Mouse (Mus musculus): ENCODE results near the gene Sertad4. TPM values are rescaled to one million over a fixed set of nuclear protein-coding genes. Genes with fewer than 3 reads are reported as not detected.

The Sertad4 gene
- not detected in 3 replicates for total RNA-seq (2017)

DNA sequence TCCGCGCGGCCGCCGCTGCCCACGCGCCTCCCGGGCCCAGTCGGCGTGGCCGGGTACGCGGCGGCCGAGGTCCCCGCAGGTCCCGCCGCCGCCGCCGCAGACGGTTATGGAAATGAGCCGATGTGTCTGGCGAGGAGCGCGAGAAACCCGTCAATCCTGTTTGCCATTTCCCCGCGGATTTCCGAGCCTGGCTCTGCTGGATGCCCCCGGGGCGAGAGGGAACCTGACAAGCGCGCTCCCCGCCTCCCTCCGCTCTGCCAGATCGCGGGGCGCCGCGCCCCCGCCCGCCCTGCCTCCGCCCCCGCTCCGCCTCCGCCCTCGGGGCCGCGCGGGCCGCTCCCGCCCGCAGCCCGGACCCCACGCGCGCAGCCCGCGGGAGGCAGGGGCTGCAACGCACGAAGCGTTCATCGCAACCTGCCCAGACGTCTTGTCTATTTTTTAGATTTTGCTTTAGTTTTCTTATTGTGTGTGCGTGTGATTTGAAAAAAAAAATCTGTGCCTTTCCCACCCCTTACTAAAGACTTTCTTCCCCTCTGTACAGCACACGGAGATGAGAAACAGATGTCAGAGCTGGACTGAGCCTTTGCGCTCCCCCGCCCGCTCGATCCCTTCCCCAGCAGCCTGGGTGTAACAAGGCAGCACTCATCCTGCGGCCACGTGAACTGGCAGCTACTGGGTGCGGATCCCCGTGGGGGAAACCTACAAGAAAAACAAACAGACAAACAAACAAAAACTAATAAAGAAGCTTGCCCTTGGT, at the start of gene Sertad4:
Gene Sertad4 (minus strand): TSS at position 283 of the 757 bp plus-strand sequence.
- no peak for ATAC-seq (replicated peaks; ENCODE audit: insufficient number of reproducible peaks, low FRiP score, low TSS enrichment, poor library complexity, severe bottlenecking)

DNA sequence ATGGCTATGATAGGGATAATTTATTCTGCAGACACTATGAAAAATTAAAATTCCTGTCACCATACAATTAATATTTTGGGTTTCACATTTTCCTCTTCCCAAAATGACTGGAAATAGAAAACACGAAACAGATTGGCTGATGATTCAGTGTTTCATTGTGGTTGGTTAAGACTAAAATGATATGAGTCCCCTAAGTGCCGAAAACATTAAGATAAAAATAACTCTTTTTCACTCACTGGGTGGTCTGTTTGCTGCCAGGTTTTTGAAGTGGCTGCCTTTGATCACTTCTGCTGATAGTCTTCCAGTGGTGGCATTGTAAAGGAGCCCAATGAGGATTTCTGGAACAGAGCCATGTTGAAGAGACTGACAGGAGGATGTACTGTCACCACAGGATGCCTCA, 46.0 kb upstream of the Sertad4 start:
- no peak for ATAC-seq (replicated peaks; ENCODE audit: insufficient number of reproducible peaks, low FRiP score, low TSS enrichment, poor library complexity, severe bottlenecking)

DNA sequence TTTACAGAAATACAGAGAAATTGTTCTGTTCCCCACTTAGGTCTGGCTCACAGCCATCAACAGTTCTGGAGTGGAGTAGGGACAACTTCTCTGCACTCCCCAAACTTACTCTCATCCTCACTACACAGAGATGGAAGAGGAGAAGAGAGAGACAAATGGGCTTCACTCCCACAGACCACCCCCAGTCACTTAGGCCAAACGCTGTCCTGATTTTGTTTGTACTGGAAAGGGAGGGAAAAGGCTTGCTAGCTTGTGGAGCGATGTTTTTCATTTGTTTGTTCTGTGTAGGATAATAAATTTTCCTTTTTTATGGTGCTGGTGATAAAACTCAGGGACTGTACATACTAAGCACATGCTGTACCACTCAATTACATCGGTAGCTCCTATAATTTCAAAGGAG, 45.4 kb upstream of the Sertad4 start:
- ATAC-seq (replicated peaks; ENCODE audit: insufficient number of reproducible peaks, low FRiP score, low TSS enrichment, poor library complexity, severe bottlenecking): no peak

DNA sequence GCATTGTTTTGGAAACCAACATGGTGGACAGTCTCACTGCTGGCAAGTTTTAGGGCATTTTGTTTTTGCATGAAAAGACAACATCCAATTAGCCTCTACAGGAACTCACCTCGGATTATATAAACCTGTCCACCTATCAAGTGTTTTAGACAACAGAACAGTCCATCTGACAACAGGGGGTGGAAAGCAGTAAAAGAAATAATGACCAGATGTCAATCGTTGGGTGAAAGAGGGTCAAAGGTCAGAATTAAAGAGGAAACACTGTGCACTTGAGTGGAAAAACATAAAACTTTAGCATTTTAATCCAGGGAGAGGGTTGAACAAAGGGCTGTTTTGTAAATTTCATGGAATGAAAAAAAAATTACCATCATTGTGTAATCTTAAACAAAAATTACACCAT, 43.2 kb upstream of the Sertad4 start:
- no peak for ATAC-seq (replicated peaks; ENCODE audit: insufficient number of reproducible peaks, low FRiP score, low TSS enrichment, poor library complexity, severe bottlenecking)

DNA sequence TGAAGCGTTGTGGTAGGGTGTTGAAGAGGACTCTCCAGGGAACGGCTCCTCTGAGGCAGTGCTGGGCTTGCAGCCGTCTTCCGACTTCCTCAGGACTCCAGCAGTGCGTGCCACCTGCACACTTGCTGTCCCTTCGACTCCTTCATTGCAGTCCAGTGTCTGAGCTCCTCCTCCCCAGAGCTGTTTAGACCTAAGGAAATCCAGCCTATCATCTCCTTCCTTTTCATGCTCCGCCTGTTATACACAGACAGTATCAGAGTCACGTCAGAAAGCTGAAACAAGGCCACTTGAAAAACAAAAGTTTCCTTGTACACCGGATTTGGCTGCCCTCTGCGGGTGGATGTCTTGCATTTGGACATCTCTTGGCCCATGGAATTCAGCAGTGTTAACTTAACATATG, 41.7 kb upstream of the Sertad4 start:
- no peak for ATAC-seq (replicated peaks; ENCODE audit: insufficient number of reproducible peaks, low FRiP score, low TSS enrichment, poor library complexity, severe bottlenecking)

DNA sequence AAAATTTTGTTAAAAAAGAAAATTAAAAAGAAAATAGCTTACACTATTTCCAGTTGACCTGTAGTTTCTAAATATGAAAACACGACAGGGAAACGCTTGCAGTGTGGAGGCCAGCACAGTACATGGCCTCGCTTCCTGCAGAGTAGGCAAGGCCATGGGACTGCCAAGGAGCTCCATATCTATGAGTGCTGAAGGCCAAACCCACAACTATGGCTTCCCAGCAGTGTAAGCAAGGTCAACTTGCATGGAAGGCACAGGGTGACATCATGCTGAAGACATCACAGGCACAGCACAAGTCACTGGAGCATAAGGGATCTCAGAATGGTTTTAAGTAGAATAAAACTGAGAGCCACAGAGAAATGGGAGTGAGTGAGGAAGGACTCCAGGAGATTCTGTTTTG, 40.5 kb upstream of the Sertad4 start:
- no peak for ATAC-seq (replicated peaks; ENCODE audit: insufficient number of reproducible peaks, low FRiP score, low TSS enrichment, poor library complexity, severe bottlenecking)

DNA sequence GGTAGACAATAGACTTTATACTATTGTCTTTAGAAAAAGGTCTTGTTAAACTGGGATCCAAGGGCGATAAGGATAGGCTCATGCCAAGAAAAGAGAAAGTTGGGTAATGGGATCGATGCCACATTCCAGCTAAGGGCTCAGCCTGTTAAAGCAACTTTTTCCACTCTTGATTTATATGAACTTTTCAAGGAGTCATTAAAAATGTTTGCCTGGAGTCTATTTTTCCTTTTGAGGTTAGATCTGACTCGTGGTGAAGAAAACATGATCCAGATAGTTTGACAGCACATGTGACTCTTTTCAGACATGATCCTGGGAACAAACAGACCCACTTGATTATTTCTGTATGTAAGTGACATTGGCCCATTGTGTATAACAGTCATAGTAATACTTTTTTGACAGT, 35.2 kb upstream of the Sertad4 start:
- no peak for ATAC-seq (replicated peaks; ENCODE audit: insufficient number of reproducible peaks, low FRiP score, low TSS enrichment, poor library complexity, severe bottlenecking)

DNA sequence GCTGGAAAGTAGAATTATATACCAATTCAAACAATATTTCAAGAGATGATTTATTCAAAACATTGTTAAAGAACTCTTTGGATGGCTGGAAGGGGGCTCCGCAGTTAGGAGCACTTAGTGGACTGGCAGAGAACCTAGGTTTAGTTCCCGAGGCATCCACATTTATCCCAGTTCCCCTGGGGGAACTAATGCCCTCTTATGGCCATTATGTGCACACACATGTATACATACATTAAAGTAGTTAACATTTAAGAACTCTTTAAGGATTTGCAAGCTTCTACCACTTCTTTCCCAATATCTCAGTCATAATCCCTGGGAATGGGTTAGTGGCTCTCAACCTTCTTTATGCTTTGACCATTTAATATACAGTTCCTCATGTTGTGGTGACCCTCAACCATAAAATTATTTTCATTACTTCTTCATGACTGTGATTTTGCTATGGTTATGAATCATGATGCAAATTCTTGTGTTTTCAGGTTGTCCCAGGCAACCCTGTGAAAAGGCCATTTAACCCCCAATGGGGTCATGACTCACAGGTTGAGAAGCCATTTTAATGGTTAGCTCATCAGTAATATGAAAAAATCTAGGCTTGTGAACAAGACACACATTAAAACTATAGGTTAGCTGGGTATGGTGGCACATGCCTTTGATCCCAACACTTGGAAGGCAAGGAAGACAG, 27.2 kb upstream of the Sertad4 start:
- ATAC-seq (replicated peaks; ENCODE audit: insufficient number of reproducible peaks, low FRiP score, low TSS enrichment, poor library complexity, severe bottlenecking): no peak

DNA sequence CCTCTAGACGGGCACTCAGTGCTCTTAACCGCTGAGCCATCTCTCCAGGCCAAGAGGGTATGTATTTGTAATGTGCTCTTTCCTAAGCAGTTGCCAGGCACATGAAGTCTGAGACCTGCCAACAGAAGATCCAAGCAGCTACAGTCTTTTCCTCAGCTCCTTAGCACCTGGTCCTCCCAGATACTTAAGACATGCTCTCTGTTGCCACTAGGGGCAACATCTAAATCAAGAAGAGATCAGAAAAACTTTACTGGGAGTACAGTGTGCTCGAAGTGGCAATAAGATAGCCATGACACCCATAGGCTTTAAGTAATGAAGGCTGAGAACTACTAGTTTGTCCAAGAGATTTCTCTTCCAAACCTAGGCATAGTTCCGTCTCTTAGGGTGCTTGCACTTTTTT, 24.6 kb upstream of the Sertad4 start:
- no peak for ATAC-seq (replicated peaks; ENCODE audit: insufficient number of reproducible peaks, low FRiP score, low TSS enrichment, poor library complexity, severe bottlenecking)

DNA sequence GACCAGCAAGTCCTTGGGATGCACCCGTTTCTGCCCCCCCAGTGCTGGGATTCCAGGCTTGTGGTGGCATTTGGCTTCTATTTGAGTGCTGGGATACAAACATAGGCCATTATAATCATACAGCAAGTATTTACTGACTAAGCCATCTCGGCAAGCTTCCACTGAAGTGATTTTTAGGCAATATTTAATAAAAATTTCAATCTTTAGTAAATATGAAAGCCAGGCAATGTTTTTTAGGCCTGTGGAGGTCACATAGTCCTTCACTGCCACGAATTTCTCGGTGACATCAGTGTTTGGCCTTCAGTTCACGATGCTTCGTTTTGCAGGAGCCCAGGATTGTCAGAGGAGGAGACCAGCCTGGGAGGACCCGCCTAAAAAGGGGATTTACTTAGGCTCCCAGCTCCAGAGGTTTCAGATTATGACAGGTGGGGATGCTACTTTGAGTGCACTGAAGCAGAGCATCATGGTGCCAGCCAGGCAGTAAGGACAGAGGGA, 23.6 kb upstream of the Sertad4 start:
- no peak for ATAC-seq (replicated peaks; ENCODE audit: insufficient number of reproducible peaks, low FRiP score, low TSS enrichment, poor library complexity, severe bottlenecking)

DNA sequence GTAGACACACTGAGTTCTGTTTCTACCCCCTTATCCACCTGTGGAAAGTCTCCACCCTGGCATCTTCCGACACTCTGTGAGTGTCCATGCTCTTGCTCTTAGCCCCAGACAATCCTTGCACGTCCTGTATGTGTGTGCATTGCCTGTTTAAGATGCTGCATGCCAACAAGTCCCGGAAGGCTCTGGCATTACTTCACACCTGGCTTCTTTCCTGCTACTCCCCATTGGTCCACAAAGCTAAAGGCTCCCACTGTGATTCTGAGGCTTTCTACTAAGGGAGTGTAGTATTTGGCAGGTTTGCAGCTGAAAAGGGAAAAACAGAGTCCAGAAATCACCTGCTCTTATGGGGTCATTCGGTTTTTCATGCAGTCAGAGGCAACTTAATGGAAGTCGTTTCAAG, 17.3 kb upstream of the Sertad4 start:
- no peak for ATAC-seq (replicated peaks; ENCODE audit: insufficient number of reproducible peaks, low FRiP score, low TSS enrichment, poor library complexity, severe bottlenecking)

DNA sequence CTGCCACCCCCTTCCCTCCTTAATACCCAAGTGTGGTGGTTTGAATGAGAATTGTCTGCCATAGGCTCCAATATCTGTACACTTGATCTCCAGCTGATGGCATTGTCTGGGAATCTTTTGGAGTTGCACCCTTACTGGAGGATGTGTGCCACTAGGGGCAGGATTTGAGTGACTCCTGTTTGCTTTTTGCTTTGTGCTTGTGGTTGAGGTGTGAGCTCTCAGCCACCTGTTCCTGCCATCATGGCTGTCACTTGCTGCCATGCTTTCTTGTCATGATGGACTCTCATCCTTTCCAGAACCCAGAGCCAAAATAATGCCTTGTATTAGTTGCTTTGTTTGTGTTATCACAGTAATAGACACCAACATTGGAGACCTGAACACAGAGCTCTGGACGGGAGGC, 14.2 kb upstream of the Sertad4 start:
- no peak for ATAC-seq (replicated peaks; ENCODE audit: insufficient number of reproducible peaks, low FRiP score, low TSS enrichment, poor library complexity, severe bottlenecking)

DNA sequence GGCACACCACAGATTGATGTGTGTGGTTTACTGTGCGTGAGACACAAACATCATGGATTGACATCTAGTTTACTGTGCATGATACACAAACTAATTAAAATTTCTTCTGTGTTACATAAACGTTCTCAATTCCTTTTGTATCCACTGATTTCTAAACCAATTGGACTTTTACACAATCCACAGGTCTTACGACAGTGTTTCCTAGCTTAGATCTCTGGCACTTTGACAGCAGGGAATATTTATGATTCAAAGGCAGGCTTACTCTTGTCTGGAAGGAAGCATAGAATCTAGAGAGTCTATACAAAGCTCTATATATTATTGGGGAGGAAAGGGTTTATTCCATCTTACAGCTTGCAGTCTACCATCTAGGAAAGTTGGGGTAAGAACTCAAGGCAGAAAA, 8.9 kb upstream of the Sertad4 start:
- no peak for ATAC-seq (replicated peaks; ENCODE audit: insufficient number of reproducible peaks, low FRiP score, low TSS enrichment, poor library complexity, severe bottlenecking)

DNA sequence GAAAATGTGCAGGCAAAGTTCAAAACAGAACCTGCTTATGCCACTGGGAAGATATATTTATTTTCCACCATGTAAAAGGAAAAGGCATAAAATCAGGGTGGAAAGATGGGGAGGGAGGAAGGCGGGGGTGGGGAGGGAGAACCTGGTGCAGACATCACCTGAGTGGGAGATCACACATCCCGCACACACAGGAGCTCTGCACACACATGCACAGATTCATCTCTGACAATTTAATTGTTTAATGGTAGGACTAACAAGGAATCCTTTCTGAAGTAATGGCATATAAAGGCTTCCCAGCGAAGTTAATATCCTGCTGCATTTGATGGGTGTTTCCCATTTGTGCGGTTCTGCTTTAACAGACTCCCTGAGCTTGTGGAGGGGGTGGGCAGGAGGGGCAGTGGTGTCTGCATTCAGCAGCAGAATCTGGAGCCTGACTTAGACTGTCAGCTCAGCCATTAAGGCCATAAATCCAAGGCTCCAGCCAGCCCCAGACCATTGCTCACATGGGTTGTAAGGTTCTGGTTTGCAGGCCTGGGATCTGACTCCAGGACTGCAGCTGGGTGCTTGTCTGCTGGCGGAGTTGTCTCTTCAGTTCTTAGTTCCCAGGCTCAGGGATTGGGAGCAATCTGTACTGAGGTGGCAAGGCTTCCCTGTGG, 5.9 kb upstream of the Sertad4 start:
- no peak for ATAC-seq (replicated peaks; ENCODE audit: insufficient number of reproducible peaks, low FRiP score, low TSS enrichment, poor library complexity, severe bottlenecking)

DNA sequence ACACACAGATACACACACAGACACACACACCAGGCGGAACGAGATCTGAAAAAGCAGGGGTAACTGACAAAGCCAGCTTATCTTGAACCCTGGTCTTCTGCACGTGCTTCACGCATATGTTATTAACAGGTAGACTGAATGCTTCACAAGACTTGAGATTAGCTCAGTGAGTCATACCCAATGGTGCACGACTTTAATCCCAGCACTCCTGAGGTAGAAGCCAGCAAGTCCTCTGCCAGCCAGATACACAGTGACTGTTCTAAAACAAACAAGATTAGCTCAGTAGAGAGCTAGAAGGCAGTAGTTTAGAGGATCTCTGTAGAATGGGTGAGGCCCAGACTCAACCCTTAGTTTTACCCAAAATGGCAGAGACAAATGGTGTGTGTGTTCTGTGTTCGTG, 4.7 kb upstream of the Sertad4 start:
- ATAC-seq (replicated peaks; ENCODE audit: insufficient number of reproducible peaks, low FRiP score, low TSS enrichment, poor library complexity, severe bottlenecking): no peak

DNA sequence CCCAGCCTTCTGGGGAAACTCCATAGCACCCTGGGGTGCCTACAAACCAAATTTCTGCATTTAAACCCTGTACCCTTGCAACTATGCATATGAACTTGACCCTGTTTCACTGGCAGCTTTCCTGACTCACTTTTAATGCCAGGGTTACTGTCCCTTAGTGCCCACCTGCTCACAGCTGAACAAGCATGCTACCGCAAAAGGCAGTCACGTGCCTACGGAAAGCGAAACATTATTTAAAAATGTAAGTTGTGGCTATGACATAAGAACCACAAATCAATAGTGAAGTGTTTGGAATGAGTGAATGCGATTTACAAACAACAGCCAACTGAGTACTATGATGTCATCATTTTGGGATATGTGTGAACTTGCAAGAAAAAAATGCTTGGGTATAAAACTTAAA, 2.0 kb upstream of the Sertad4 start:
- ATAC-seq (replicated peaks; ENCODE audit: insufficient number of reproducible peaks, low FRiP score, low TSS enrichment, poor library complexity, severe bottlenecking): no peak

DNA sequence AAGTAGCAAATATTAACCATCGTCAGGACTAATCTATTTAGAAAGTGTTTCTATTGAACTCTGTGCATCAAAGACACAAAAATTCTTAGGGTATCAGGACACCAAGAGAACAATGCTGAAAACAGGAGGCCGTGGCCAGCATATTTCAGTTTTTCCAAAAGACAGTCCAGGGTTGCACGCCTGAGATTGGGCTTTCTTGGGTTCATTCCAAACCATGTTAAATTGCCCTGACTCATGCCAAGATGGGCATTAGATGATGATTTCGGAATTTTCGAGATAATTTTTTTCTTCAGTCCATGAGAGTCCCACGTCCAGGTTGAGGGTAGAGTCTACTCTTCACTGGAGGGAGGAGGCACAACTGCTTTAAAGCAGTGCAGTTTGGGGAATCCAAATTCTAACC, 1.4 kb upstream of the Sertad4 start:
- no peak for ATAC-seq (replicated peaks; ENCODE audit: insufficient number of reproducible peaks, low FRiP score, low TSS enrichment, poor library complexity, severe bottlenecking)

DNA sequence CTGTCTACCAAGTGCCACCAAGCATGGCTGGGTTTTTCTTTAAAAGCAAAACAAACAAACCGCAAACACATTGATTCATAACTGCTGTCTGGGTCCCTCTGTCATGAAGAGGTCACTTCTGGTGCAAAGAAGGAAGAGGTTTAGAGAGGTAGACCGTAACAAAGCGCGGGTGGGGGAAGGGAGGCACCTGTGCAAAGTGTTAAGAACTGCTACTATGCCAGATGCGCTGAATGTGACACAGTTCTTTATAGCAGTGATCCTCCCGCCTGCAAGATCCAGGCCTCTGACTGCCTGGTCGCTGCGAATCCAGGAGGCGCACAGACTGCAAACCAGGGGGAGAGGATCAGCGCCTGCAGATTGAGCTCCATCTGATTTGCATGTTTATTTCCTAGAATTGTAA, 855 bp upstream of the Sertad4 start:
- ATAC-seq (replicated peaks; ENCODE audit: insufficient number of reproducible peaks, low FRiP score, low TSS enrichment, poor library complexity, severe bottlenecking): no peak

DNA sequence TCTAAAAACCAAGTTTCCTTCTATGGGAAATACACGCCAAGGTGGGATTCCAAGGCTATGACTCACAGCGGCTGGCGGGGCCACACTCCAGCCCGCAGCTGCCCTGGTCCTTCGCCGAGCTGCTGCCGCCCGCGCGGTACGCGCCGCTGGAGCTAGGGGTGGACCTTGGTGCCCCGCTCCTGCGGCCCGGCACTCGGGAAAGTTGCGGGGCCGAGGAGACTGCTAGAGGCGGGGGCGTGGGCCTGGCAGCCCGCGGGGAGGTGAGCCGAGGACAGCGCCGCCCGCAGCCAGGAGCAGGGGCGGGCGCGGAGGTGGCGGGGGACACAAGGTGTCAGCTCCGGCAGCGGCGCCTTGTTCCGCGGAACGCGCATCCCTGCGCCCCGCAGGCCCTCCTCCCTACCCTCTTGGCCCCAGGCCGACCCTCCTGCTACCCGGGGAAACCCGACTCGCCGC, 711 bp downstream of the Sertad4 start:
- no peak for ATAC-seq (replicated peaks; ENCODE audit: insufficient number of reproducible peaks, low FRiP score, low TSS enrichment, poor library complexity, severe bottlenecking)
